Mouse (Mus musculus) bone marrow, adult 2 months (tissue): ENCODE measurements around the gene Sel1l. TPM values are rescaled to one million over a fixed set of nuclear protein-coding genes. Genes with fewer than 3 reads are reported as not detected.

Experiments used
- H3K27ac ChIP-seq: fragments of 200-500 bp; 2 replicates; pipeline ENCODE4 v1.5.1; 2012; ENCODE audit warnings: low read depth, mild to moderate bottlenecking, control low read depth, inconsistent platforms, low read length; ENCODE audit not compliant: control insufficient read depth, poor library complexity, insufficient read depth
- H3K4me1 ChIP-seq: fragments of 200-500 bp; 2 replicates; pipeline ENCODE4 v1.6.1; 2011; ENCODE audit warnings: low read length; ENCODE audit not compliant: control insufficient read depth, insufficient read depth
- H3K4me3 ChIP-seq: fragments of 200-500 bp; replicated peaks from 2 replicates; pipeline ENCODE3; 2011; ENCODE audit warnings: mild to moderate bottlenecking, low read depth, low read length, control low read depth; ENCODE audit not compliant: control insufficient read depth
- CTCF ChIP-seq: fragments of 200-500 bp; IDR thresholded peaks from 2 replicates; pipeline ENCODE4 v1.5.1; 2011; ENCODE audit warnings: low read length, control low read depth; ENCODE audit not compliant: control insufficient read depth, insufficient read depth
- POLR2A ChIP-seq: fragments of 200-500 bp; IDR thresholded peaks from 2 replicates; pipeline ENCODE4 v1.6.1; 2011; ENCODE audit warnings: low read depth, mild to moderate bottlenecking, control low read depth, low read length, borderline replicate concordance; ENCODE audit not compliant: control insufficient read depth
- WGBS: fragments of 180-500 bp; shearing (Covaris S2); methylation state at CpG from one replicate; pipeline ENCODE4 v1.1.7; 2018; 5-methylcytosine and 5-hydroxymethylcytosine counted together
- polyA plus RNA-seq: library from polyadenylated mRNA; stranded (reverse); fragments of >200 nt; gene quantifications from 2 replicates; pipeline ENCODE4 v1.2.4, GENCODE M21; 2011; ENCODE audit warnings: low replicate concordance; ENCODE audit not compliant: missing spikeins, insufficient read depth, insufficient read length

Gene Sel1l
- polyA plus RNA-seq, 1 experiment = 54.0 TPM

- H3K27ac ChIP-seq = no peak overlapping the region
- 83% methylated on average over 7 of the region's 7 CpGs for WGBS
- no peak for TF ChIP-seq CTCF
- no peak for TF ChIP-seq POLR2A
- H3K4me1 ChIP-seq = no peaks in the 10 kb centered on the region
- no peak overlapping the region for H3K4me3 ChIP-seq
Measured at GRCm38 (mm10) chr12:91837401-91838065, 11.4 kb downstream of the Sel1l start.

GRCm38 (mm10) chr12:91833939-91834333 lies 15.0 kb downstream of the Sel1l start:
- no peak overlapping the region for H3K27ac ChIP-seq
- no peaks in the 10 kb centered on the region for H3K4me1 ChIP-seq
- H3K4me3 ChIP-seq = no peak overlapping the region
- 80% methylated on average over 5 of the region's 5 CpGs for WGBS
- TF ChIP-seq POLR2A (no peak), CTCF (no peak)

GRCm38 (mm10) chr12:91833237-91833938 lies 15.6 kb downstream of the Sel1l start:
- no peak overlapping the region for H3K27ac ChIP-seq
- TF ChIP-seq POLR2A (no peak), CTCF (no peak)
- H3K4me3 ChIP-seq = no peak overlapping the region
- WGBS = 87% methylated on average over 3 of the region's 3 CpGs
- no peaks in the 10 kb centered on the region for H3K4me1 ChIP-seq

- no peaks in the 10 kb centered on the region for H3K4me1 ChIP-seq
- no peak for TF ChIP-seq POLR2A
- no peak for TF ChIP-seq CTCF
- 94% methylated on average over 7 of the region's 7 CpGs for WGBS
- H3K4me3 ChIP-seq = no peak overlapping the region
- H3K27ac ChIP-seq = no peak overlapping the region
Measured at GRCm38 (mm10) chr12:91831410-91831809, 17.5 kb downstream of the Sel1l start.

- 89% methylated on average over 12 of the region's 12 CpGs for WGBS
- TF ChIP-seq CTCF (no peak), POLR2A (no peak)
Measured at GRCm38 (mm10) chr12:91820461-91820860, 28.5 kb downstream of the Sel1l start.

GRCm38 (mm10) chr12:91818726-91819125 lies 30.2 kb downstream of the Sel1l start:
- TF ChIP-seq POLR2A = no peak
- TF ChIP-seq CTCF = no peak
- H3K27ac ChIP-seq = no peak overlapping the region
- H3K4me1 ChIP-seq = no peaks in the 10 kb centered on the region; the same call in 1 of the 2 replicates
- no peak overlapping the region for H3K4me3 ChIP-seq
- 86% methylated on average over 4 of the region's 4 CpGs for WGBS

More at GRCm38 (mm10) chr12:91820461-91820860, 28.5 kb downstream of the Sel1l start:
- no peak overlapping the region for H3K4me3 ChIP-seq
- H3K4me1 ChIP-seq = no peaks in the 10 kb centered on the region; the same call in 1 of the 2 replicates
- H3K27ac ChIP-seq = no peak overlapping the region

GRCm38 (mm10) chr12:91815990-91816389 lies 33.0 kb downstream of the Sel1l start:
- Histone ChIP-seq H3K27ac (no peak overlapping the region), H3K4me1 (no peaks in the 10 kb centered on the region; the same call in 1 of the 2 replicates), H3K4me3 (no peak overlapping the region)
- peak; percentile 55 for TF ChIP-seq CTCF
- TF ChIP-seq POLR2A = no peak
- WGBS = 26% methylated on average over 10 of the region's 10 CpGs

- Histone ChIP-seq H3K4me1 (no peaks in the 10 kb centered on the region; the same call in 1 of the 2 replicates), H3K4me3 (no peak overlapping the region), H3K27ac (no peak overlapping the region)
- 89% methylated on average over 11 of the region's 11 CpGs for WGBS
- TF ChIP-seq CTCF (no peak), POLR2A (no peak)
Measured at GRCm38 (mm10) chr12:91815552-91815951, 33.4 kb downstream of the Sel1l start.

GRCm38 (mm10) chr12:91808911-91809310 lies 40.0 kb downstream of the Sel1l start:
- H3K4me1 ChIP-seq = no peaks in the 10 kb centered on the region
- TF ChIP-seq CTCF = no peak
- H3K4me3 ChIP-seq = no peak overlapping the region
- no peak overlapping the region for H3K27ac ChIP-seq
- WGBS = 88% methylated on average over 8 of the region's 8 CpGs
